Mouse (Mus musculus) heart, postnatal 10 days (tissue): ENCODE results near the gene Gm5269. TPM values are rescaled to one million over a fixed set of nuclear protein-coding genes. Genes with fewer than 3 reads are reported as not detected.

Experiments
- total RNA-seq, 2 experiments: library from RNA; stranded (reverse); gene quantifications; 2 replicates each; pipeline ENCODE4 v1.2.3; 2021

Gene Gm5269
- total RNA-seq, 2 experiments from 2014 or later = not detected

Other genes starting within 250 kb of the Gm5269 start
- 10 to 100 TPM; 23.4 to 27.9 TPM for gene Wdr75, start 95.1 kb downstream of the Gm5269 start, total RNA-seq
- gene Slc40a1, start 36.2 kb upstream of the Gm5269 start, total RNA-seq = 10 to 100 TPM; 15.2 to 19.4 TPM
- under 1 TPM; 0.64 to 0.69 TPM for gene Dnah7b, start 176.0 kb upstream of the Gm5269 start, total RNA-seq